Mouse (Mus musculus) heart, adult 11 months (tissue): ENCODE data around the gene Rel.

Experiments
- DNase-seq: peaks from one replicate; pipeline ENCODE4 v3.0.0; 2022

The Rel gene

GRCm38 (mm10) chr11:23741386-23741785, 29.4 kb downstream of the Rel start:
- DNase-seq, result no peak

- no peak for DNase-seq
Observed at GRCm38 (mm10) chr11:23740895-23741294, 29.9 kb downstream of the Rel start.

- DNase-seq, result peak; percentile 59
Observed at GRCm38 (mm10) chr11:23735820-23736470, 34.8 kb downstream of the Rel start.

- peak; percentile 57 for DNase-seq
Observed at GRCm38 (mm10) chr11:23734749-23735286, 36.0 kb downstream of the Rel start.

GRCm38 (mm10) chr11:23732840-23733239, 37.9 kb downstream of the Rel start:
- no peak for DNase-seq

- DNase-seq, result peak; percentile 39
Observed at GRCm38 (mm10) chr11:23730120-23730519, 40.6 kb downstream of the Rel start.

- DNase-seq, result no peak
Observed at GRCm38 (mm10) chr11:23728186-23728585, 42.6 kb downstream of the Rel start.

GRCm38 (mm10) chr11:23726441-23726840, 44.3 kb downstream of the Rel start:
- no peak for DNase-seq

GRCm38 (mm10) chr11:23725850-23726249, 44.9 kb downstream of the Rel start:
- peak; percentile 1 for DNase-seq

GRCm38 (mm10) chr11:23722326-23722725, 48.4 kb downstream of the Rel start:
- peak; percentile 75 for DNase-seq

- DNase-seq, result peak; percentile 0
Observed at GRCm38 (mm10) chr11:23719825-23720224, 50.9 kb downstream of the Rel start.

GRCm38 (mm10) chr11:23718856-23719255, 51.9 kb downstream of the Rel start:
- peak; percentile 10 for DNase-seq

- peak; percentile 66 for DNase-seq
Observed at GRCm38 (mm10) chr11:23712299-23712698, 58.5 kb downstream of the Rel start.

- peak; percentile 51 for DNase-seq
Observed at GRCm38 (mm10) chr11:23704604-23705294, 66.0 kb downstream of the Rel start.

- peak; percentile 53 for DNase-seq
Observed at GRCm38 (mm10) chr11:23701831-23702230, 68.9 kb downstream of the Rel start.

- peak; percentile 18 for DNase-seq
Observed at GRCm38 (mm10) chr11:23699414-23700095, 71.2 kb downstream of the Rel start.

- DNase-seq, result peak; percentile 60
Observed at GRCm38 (mm10) chr11:23698526-23698925, 72.2 kb downstream of the Rel start.

- no peak for DNase-seq
Observed at GRCm38 (mm10) chr11:23695847-23696246, 74.9 kb downstream of the Rel start.

GRCm38 (mm10) chr11:23693286-23693685, 77.5 kb downstream of the Rel start:
- peak; percentile 57 for DNase-seq

GRCm38 (mm10) chr11:23688060-23688459, 82.7 kb downstream of the Rel start:
- no peak for DNase-seq
